Mouse (Mus musculus): ENCODE data around the gene Fam19a2.
A peak's percentile ranks its signal among the peaks of the same experiment; 100 is the strongest.

Gene Fam19a2

GRCm38 (mm10) chr10:123263876-123264309, at the start of gene Fam19a2:
TSS of gene Fam19a2 (plus strand) at chr10:123263996.
- DNase-seq (ENCODE audit: low spot score in 2 of 2) = peak in 1 of 2 experiments; percentile 58

GRCm38 (mm10) chr10:123222785-123223184, 41.0 kb upstream of the Fam19a2 start:
- no peak for DNase-seq (ENCODE audit: low spot score in 2 of 2)

GRCm38 (mm10) chr10:123229420-123229819, 34.4 kb upstream of the Fam19a2 start:
- no peak for DNase-seq (ENCODE audit: low spot score in 2 of 2)

DNA sequence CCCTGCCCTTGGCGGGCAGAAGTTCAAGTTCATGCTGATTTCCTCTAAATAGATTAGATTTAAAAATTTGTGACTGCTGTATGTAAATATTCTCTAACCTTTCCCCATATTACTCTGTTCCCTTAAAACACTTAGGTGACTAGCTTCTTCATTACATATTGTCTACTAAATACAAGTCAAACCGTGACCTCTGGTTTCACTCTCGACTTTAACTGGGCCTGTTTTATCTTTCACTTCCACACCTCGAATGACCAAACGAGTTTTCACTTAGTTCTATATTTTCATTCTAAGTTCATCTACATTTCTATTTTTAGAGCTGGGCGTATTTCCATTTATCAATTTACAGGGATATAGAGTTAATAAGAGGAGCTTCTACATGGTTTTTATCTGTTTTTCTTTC, 15.7 kb upstream of the Fam19a2 start:
- DNase-seq (ENCODE audit: low spot score in 2 of 2) = no peak

GRCm38 (mm10) chr10:123251904-123252303, 11.9 kb upstream of the Fam19a2 start:
- DNase-seq (ENCODE audit: low spot score in 2 of 2) = no peak

DNA sequence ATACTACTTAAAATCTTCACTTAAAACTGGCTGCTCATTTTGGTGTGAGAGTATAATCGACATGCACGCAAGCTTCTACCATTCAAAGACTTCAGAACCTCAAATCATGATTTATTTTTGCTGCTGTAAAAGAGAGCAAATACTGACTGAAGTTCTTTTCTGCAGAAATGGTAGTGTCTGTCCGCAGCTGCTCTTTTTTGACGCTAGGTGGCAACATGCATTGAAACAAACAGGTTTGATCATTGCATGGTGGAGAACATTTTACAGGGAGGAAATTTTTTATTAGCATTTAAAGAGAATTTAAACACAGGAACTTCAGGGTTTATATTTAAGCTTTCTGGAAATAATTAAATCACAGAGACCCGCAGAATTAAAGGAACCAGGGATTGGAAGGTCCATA, 9.5 kb upstream of the Fam19a2 start:
- peak in 1 of 2 experiments; percentile 29 for DNase-seq (ENCODE audit: low spot score in 2 of 2)

GRCm38 (mm10) chr10:123255674-123256348, 8.0 kb upstream of the Fam19a2 start:
- no peak for DNase-seq (ENCODE audit: low spot score in 2 of 2)

- DNase-seq (ENCODE audit: low spot score in 2 of 2) = peak in 1 of 2 experiments; percentile 69
These were observed 830 bp downstream of the Fam19a2 start for GRCm38 (mm10) chr10:123264461-123265191.

DNA sequence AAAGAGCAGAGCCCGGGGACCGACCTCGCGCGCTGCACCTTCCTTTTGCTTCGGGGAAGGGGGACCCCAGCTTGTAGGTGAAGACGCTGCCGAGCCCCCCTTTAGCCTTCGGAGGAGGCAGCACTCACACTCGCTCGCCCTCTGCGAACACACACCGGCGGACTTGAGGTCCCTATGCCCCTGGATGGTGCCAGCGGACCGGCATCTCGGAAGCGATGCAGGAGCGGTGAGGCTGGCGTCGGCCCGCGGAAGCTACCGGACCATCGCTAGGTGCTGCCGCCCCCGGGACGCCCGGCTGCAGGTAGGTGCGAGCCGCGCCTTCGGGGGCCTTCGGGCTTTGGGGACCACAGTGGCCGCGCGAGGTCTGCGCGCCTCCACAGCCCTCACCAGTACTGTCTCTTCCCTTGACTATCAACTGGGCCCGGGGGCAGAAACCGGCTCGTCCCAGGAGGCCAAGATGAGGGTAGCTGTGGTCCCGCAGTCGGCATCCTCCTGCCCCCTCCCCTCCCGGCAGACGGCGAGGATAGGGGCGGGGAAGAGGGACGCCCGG, 1.5 kb downstream of the Fam19a2 start:
- DNase-seq (ENCODE audit: low spot score in 2 of 2) = peak in 1 of 2 experiments; percentile 26

DNA sequence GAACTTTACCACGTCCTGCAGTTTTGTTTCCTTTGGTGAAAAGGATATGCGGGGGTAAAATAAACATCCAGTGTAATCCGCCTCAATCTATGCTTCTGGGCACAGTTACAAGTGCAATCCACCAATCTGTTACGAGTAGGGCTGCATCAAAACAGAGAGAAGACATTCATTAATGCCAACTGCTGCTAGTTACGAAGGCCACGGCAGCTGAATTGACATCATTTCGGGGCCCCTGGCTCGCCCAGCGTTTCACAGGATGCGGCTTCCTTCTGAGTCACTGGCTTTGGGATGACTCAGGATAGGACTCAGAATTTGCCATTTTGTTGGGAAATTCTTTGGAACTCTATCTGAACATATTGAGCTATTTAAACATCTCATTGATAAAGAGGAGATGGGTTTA, 4.8 kb downstream of the Fam19a2 start:
- peak in 1 of 2 experiments; percentile 47 for DNase-seq (ENCODE audit: low spot score in 2 of 2)

DNA sequence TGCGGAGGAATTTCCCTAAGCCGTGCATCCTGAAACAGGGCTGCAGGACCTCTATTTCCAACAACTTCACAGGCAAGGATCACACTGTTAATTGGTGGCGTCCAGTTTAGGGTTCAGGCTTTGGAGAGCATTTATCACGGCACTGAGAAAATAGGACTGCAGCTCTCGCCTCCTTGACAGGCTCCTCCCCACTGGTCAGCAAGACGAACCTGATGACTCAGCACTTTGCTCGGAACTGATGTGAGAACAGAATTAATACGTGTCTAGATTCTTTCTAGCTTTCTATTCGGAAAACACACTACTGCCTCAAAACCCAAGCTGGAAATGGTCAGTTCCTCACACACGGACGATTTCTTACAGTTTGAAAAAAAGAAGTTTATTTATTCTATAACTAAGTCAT, 10.8 kb downstream of the Fam19a2 start:
- no peak for DNase-seq (ENCODE audit: low spot score in 2 of 2)

GRCm38 (mm10) chr10:123307300-123307699, 43.5 kb downstream of the Fam19a2 start:
- DNase-seq (ENCODE audit: low spot score in 2 of 2) = no peak

DNA sequence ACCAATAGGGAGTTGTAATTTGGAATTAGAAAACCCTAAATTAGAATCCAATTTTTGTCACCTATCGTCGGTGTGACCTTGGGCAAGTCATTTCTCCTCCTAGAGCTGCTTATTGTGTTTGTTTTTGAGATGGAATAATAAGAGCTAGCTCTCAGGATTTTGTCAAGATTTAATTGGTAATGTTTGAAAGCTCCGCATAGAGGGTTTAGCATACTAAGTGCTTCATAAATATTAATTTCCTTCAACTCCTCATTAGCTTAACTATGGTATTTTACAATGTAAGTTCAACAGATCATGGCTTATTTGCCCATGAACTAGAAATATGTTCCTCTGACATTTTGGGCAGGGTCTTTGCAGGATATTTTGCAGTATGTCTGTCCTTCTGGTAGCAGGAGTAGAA, 62.5 kb downstream of the Fam19a2 start:
- DNase-seq (ENCODE audit: low spot score in 2 of 2) = no peak

DNA sequence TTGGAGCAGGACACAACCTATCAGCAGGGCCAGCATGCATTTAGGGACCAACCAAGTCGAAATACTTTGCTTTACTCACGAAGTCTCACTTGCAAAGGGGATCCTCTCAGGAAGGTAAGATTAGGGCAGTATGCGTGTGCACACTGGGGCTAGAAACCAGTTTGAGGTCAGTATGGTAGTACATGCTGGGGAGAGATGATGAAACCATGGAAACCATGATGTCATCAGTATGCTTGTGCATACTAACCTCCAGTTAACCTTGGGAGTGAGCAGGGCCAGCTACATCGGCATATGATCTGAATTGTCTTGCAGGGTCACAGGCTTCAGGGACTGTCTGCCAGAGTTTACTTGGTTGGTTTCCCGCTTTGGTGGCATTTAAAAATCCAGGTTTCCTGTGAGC, 77.5 kb downstream of the Fam19a2 start:
- no peak for DNase-seq (ENCODE audit: low spot score in 2 of 2)

DNA sequence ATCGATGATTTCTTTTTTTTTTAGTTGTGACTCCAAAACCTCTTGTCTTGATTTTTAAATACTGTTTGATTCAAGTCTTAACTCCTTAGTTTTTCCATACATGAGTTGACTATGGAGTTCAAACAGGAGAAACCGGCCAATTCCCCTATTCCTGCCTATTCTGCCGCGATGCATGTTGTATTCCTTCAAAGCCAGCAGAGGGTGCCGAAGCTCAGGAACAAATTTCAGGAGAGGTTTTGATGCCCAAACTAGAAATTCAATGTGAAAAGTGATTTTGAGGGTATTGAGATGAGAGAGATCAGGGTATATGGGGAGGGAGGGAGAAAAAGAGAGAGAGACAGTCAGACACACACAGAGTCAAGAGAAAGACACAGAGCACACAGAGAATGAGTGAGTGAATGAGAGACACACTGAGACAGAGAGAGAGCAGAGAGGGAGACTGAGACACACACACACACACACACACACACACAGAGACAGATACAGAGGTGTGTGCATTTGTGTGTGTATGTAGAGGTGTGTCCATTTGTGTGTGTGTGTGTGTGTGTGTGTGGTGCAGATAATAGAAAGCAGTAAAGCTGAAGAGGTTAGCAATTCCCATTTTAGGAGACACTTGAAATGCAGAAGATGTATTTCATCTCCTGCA, 78.9 kb downstream of the Fam19a2 start:
- DNase-seq (ENCODE audit: low spot score in 2 of 2) = peak in 1 of 2 experiments; percentile 65

DNA sequence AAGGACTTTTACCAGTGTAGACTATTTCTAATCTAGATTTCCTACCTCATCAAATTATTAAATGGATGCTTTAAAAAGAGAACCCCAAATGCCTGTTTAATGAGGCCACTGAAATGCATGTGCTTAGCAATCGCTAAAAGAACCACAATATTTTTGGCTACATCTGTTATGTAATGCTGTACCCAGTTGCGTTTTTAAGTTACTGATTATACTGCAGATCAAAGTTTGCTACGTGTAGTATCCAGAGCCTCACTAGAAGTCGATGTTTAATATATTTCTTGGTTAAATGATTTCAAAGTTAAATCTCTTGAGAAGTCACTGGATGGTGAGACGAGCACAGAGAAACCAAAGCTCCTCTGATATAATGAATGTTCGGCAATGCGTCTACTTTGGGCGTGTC, 82.5 kb downstream of the Fam19a2 start:
- DNase-seq (ENCODE audit: low spot score in 2 of 2) = no peak

DNA sequence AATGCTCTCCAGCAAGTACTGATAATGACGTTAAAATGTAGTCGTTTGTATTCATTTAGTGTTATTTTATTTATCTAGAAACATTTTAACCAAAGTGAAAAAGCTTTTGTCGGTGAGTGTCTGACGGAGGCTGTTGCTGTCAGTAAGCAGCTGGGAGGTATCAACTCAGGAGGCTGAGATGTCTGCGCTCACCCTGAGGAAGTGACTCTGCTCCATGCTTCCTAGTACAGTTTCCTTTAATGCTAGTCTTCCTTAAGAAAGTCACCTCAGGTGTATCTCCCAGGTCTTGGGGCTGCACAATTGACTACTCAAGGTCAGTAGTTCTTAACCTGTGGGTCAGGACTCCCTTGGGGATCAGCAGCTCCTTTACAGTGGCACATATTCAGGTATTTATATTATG, 89.9 kb downstream of the Fam19a2 start:
- DNase-seq (ENCODE audit: low spot score in 2 of 2) = no peak

- no peak for DNase-seq (ENCODE audit: low spot score in 2 of 2)
These were observed 93.2 kb downstream of the Fam19a2 start for GRCm38 (mm10) chr10:123357010-123357409.

GRCm38 (mm10) chr10:123360492-123360891, 96.7 kb downstream of the Fam19a2 start:
- no peak for DNase-seq (ENCODE audit: low spot score in 2 of 2)

DNA sequence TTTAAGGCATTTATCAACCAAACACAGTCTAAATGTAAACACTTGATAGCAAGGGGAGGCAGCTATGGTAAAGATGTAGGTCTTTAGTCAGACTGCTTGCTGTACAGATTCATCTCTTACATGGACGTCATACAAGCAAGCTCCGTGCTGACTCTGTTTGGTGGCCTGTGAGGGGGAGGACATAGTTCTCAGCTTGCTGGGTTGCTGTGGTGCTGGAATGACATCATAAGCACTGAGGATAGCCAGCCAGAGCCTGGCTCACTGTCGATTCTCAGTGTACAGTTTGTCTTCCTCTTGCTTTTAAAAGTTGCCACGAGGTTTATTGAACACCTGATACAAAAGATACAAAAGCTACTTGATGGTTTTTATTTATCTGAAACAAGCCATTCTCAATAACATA, 100.8 kb downstream of the Fam19a2 start:
- peak in 1 of 2 experiments; percentile 37 for DNase-seq (ENCODE audit: low spot score in 2 of 2)

- DNase-seq (ENCODE audit: low spot score in 2 of 2) = no peak
These were observed 103.5 kb downstream of the Fam19a2 start for GRCm38 (mm10) chr10:123367152-123367864.

- no peak for DNase-seq (ENCODE audit: low spot score in 2 of 2)
These were observed 119.5 kb downstream of the Fam19a2 start for GRCm38 (mm10) chr10:123383277-123383676.
